Mouse (Mus musculus) heart, embryonic 16.5 days (tissue): Measurements from ENCODE around the gene Tbc1d9b. TPM values are rescaled to one million over a fixed set of nuclear protein-coding genes. Genes with fewer than 3 reads are reported as not detected.
"Not testable (repeated sequence)": the region's sequence is repeated elsewhere in the genome, so short reads cannot be mapped to it uniquely, and the experiment has no call there.

Experiments
- ATAC-seq: fragments of 200-750 bp; cut with Nextera tagmentation; replicated peaks from 2 replicates; pipeline ENCODE4 v1.8.0; 2017; ENCODE audit warnings: moderate number of reproducible peaks; ENCODE audit not compliant: insufficient read depth, low FRiP score; ENCODE audit errors: extremely low read depth
- H3K27ac ChIP-seq: fragments of 300-500 bp; sonication (generic); 2 replicates; pipeline ENCODE4 v1.5.1; 2014; ENCODE audit warnings: mild to moderate bottlenecking, low read length, control low read depth, moderate library complexity
- H3K27me3 ChIP-seq: fragments of 300-500 bp; sonication (generic); 2 replicates; pipeline ENCODE4 v1.6.1; 2014; ENCODE audit warnings: low read length, mixed read lengths; ENCODE audit not compliant: control insufficient read depth, insufficient read depth
- H3K36me3 ChIP-seq: fragments of 300-500 bp; sonication (generic); 2 replicates; pipeline ENCODE4 v1.6.1; 2014; ENCODE audit not compliant: control insufficient read depth, insufficient read depth
- H3K4me1 ChIP-seq: fragments of 300-500 bp; sonication (generic); 2 replicates; pipeline ENCODE4 v1.6.1; 2014; ENCODE audit warnings: low read length, mixed read lengths; ENCODE audit not compliant: control insufficient read depth, insufficient read depth
- H3K4me2 ChIP-seq: fragments of 300-500 bp; sonication (generic); 2 replicates; pipeline ENCODE4 v1.6.1; 2014; ENCODE audit warnings: low read depth, mild to moderate bottlenecking, control low read depth, low read length
- H3K4me3 ChIP-seq: fragments of 300-500 bp; sonication (generic); 2 replicates; pipeline ENCODE4 v1.5.1; 2014; ENCODE audit warnings: mild to moderate bottlenecking, control low read depth, low read length
- H3K9ac ChIP-seq: fragments of 300-500 bp; sonication (generic); 2 replicates; pipeline ENCODE4 v1.6.1; 2014; ENCODE audit warnings: low read length, control low read depth
- H3K9me3 ChIP-seq: fragments of 300-500 bp; sonication (generic); replicated peaks from 2 replicates; pipeline ENCODE4 v1.6.1; 2016; ENCODE audit warnings: low read length; ENCODE audit not compliant: control insufficient read depth
- WGBS: fragments of 180-500 bp; shearing (Covaris S2); extraction: QIAGEN DNeasy Blood & Tissue Kit; methylation state at CpG from one replicate; pipeline ENCODE4 v1.1.7; 2014; 5-methylcytosine and 5-hydroxymethylcytosine counted together
- polyA plus RNA-seq: library from polyadenylated mRNA; unstranded; fragments of >200 nt; fragmentation: Nextera tagmentation; extraction: Ambion mirVana; gene quantifications from 2 replicates; pipeline ENCODE4 v1.2.1, GENCODE M21; 2015

Tbc1d9b gene
- polyA plus RNA-seq, 1 experiment from 2014 or later = 34.1 TPM

DNA sequence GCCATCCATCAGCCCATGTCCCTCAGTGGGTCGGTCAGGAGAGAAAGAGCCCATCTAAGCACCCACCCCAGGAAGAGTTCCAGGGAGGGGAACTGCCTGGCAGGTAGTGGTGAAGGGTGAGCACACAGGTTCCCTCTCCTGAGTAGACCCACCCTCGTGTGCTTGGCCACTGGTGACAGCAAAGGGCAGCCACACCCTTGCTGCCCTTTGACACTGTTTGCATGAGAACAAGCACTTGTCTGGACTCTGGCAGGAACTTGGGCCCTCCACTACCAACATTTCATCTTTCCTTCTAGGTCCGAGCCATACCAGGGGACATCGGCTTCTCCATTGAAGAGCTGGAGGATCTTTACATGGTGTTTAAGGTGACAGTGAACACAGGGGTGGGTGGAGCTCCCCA is 28.2 kb downstream of the Tbc1d9b start:
- no peaks in the 10 kb centered on the region for H3K4me1 ChIP-seq
- H3K27me3 ChIP-seq = no peaks in the 10 kb centered on the region
- H3K4me3 ChIP-seq = no peak overlapping the region
- WGBS = 73% methylated on average over 4 of the region's 4 CpGs
- no peak overlapping the region for H3K9ac ChIP-seq
- H3K4me2 ChIP-seq = no peak overlapping the region
- H3K9me3 ChIP-seq = no peaks in the 10 kb centered on the region
- peaks cover 45% of the 10 kb centered on the region for H3K36me3 ChIP-seq
- no peak for ATAC-seq
- H3K27ac ChIP-seq = no peak overlapping the region

DNA sequence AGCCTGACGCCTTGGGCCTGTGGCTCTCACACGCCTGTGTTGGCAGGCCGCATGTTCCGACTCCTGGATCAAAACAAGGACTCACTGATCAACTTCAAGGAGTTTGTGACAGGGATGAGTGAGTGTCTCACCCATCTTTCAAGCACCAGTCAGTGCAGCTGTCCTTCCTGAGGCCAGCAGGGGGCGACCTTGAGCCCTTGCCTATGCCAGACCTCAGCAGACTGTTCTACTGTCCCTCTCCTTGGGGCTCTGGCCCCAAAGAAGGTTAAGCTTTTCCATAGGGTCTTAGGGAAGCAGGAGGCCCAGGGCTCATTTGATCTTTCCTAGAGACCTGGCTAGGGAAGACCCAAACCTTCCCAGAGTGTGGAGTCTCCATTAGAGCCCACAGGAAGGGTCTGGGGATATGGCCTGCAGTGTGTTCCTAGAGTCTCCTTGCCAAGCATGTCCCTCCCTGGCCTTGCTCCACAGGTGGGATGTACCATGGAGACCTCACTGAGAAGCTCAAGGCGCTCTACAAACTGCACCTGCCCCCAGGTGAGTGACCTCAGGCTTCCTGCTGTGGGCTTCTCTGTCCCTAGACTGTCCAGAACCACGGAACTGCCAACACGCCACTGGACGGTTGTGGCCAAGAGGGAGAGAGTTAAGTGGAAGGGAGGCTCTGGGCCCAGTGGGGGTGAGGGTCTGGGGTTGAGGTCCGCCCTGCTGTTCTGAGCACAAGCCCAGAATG is 30.5 kb downstream of the Tbc1d9b start:
- Histone ChIP-seq H3K9me3 (no peaks in the 10 kb centered on the region), H3K4me1 (no peaks in the 10 kb centered on the region), H3K27ac (no peak overlapping the region), H3K36me3 (peaks cover 36% of the 10 kb centered on the region), H3K27me3 (no peaks in the 10 kb centered on the region), H3K4me2 (no peak overlapping the region), H3K4me3 (no peak overlapping the region), H3K9ac (no peak overlapping the region)
- ATAC-seq = no peak
- 64% methylated on average over 10 of the region's 10 CpGs for WGBS

DNA sequence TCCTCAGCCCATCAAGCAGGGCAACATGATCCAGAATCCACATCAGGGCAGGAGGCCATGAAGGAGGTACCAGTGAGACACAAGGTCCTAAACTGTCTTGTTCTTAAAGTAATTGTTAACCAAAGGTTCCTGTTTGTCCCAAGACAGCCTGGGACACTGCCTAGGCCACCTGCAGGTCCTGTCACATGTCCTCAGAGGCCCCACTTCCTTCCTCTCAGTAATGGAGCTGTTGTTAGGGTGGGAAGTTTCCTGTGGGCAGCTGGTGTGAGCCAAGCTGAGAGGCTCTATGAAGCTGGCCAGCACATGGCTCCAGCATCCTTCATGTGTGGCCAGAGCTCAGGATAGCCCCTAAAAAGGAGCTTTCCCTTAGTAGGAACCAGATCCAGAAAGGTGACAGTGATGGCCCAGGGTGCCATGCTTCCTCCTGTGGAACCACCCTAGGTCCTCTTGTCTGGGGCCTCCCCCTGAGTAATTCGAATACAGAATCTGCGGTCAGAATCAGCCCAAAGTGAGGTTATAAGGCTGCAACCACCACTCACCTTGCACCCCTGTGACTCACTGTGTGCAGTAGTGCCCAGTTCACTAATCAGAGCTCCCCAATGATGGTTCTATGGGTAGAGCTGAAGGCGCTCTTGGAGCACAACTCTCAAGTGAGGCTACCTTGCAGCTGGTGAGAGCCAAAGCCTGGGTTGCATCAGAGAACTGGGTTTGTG is 31.3 kb downstream of the Tbc1d9b start:
- Histone ChIP-seq H3K27me3 (no peaks in the 10 kb centered on the region), H3K9me3 (no peaks in the 10 kb centered on the region), H3K4me1 (no peaks in the 10 kb centered on the region), H3K36me3 (peaks cover 29% of the 10 kb centered on the region), H3K27ac (no peak overlapping the region), H3K4me3 (no peak overlapping the region), H3K9ac (no peak overlapping the region), H3K4me2 (no peak overlapping the region)
- 91% methylated on average over 3 of the region's 3 CpGs for WGBS
- 0 out of 2 replicates have a peak, but pooled peaks have one; percentile 29 for ATAC-seq

DNA sequence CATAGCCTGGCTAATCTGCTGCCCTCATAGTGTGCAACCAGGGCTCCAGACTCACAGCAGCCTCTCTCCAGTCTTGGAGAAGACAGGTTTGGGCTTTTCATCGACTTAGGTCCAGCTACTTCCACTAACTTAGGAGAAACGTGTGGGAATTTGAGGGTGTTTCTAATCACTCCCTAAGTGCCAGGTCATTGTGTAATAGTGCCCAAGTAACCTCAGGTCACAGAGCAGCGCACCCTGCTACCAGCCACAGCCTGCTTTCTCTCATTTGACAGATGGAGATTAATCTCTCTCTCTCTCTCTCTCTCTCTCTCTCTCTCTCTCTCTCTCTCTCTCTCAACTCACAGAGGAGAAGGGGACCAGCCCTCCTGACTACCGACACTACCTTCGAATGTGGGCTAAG is 37.2 kb downstream of the Tbc1d9b start:
- Histone ChIP-seq H3K27ac (no peak overlapping the region), H3K9ac (no peak overlapping the region), H3K9me3 (no peaks in the 10 kb centered on the region), H3K4me1 (no peaks in the 10 kb centered on the region), H3K4me2 (no peak overlapping the region), H3K36me3 (peaks cover 38% of the 10 kb centered on the region), H3K27me3 (no peaks in the 10 kb centered on the region), H3K4me3 (no peak overlapping the region)
- WGBS = 85% methylated on average over 5 of the region's 5 CpGs
- ATAC-seq = no peak

DNA sequence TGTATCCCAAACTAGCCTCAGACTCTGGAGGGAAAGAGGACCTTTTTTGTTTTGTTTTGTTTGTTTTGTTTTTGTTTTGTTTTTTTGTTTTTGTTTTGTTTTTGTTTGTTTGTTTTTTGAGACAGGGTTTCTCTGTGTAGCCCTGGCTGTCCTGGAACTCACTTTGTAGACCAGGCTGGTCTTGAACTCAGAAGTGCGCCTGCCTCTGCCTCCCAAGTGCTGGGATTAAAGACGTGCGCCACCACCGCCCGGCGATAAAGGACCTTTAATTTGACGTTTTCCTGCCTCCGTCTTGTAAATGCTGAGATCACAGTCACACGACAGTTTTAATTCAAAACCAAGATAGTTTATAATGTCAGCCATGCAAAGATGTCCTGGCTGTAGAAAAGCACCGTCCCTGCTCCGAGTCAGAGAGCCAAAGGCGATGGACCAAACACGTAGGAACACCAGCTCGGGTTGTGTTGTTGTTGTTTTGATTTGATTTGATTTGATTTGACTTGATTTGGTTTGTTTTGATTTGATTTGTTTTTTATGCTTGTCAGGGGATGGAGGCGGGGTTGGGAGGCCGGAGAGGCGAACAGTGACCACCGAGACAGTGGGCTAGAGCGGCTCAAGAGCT is 43.0 kb downstream of the Tbc1d9b start, which contains the start of gene Mrnip:
TSS of gene Mrnip (plus strand) at position 334 of the 619 bp plus-strand sequence.
- Histone ChIP-seq H3K4me2 (peak within 1 kb of the TSS; percentile 93), H3K9ac (peak within 1 kb of the TSS; percentile 80), H3K4me3 (peak within 1 kb of the TSS; percentile 77), H3K36me3 (peaks cover 12% of the 10 kb centered on the region), H3K27ac (peak within 1 kb of the TSS; percentile 56)
- ATAC-seq = peak; percentile 14; the same call in 1 of the 2 replicates
- H3K27me3 ChIP-seq, H3K9me3 ChIP-seq, H3K4me1 ChIP-seq: not testable (repeated sequence)
- WGBS = 5% methylated on average over 19 of the region's 19 CpGs

DNA sequence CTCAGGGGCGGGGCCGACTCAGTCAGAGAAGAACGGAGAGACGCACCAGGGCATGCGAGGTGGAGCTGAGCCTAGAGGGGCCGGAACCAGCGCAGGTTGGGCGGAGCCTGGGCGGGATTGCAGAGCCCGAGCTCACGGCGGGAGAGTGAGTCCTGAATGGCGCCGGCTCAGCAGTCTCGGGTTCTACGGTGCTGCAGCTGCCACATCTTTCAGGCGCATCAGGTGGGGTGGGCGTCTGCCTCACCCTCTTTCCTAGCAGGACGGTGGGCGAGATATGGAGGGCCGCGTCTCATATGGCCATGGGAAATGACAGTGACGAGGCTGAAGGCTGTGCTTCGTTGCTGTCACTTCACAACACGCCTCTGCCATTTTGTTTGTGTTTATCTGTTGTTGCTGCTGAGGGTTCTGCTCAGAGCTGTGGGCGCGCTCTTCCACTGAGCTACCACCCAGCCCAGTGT is 43.6 kb downstream of the Tbc1d9b start:
- under 1% methylated on average over 26 of the region's 27 CpGs for WGBS
- ATAC-seq = peak; percentile 99

DNA sequence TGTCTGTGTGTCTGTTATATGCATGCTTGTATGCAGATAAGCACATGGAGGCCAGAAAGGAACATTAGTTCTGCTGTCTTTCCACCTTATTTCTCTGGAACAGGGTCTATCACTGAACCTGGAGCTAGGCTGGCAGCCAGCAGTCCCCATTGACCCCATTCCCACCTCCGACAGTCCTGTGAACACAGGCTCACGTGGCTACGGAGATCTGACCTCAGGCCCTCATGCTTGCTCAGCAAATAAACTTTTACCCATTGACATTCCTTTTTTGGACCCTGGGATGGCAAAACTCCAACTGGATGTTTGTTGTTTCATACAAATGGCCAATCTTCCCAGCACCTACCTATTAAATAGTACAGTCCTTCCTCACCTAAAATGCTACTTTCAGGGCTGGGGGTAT is 45.2 kb downstream of the Tbc1d9b start:
- Histone ChIP-seq H3K27me3 (no peaks in the 10 kb centered on the region), H3K4me2 (no peak overlapping the region), H3K9ac (no peak overlapping the region), H3K9me3 (no peaks in the 10 kb centered on the region), H3K4me1 (peaks cover 6% of the 10 kb centered on the region; the same call in 1 of the 2 replicates), H3K4me3 (no peak overlapping the region), H3K36me3 (no peaks in the 10 kb centered on the region), H3K27ac (no peak overlapping the region)
- WGBS = 75% methylated on average over 3 of the region's 3 CpGs
- no peak for ATAC-seq

More for the DNA sequence above, 43.6 kb downstream of the Tbc1d9b start:
- Histone ChIP-seq H3K4me2 (peak overlapping the region; percentile 93), H3K9ac (peak overlapping the region; percentile 80), H3K9me3 (no peaks in the 10 kb centered on the region), H3K27me3 (no peaks in the 10 kb centered on the region), H3K4me3 (peak overlapping the region; percentile 77), H3K27ac (no peak overlapping the region), H3K4me1 (peaks cover 6% of the 10 kb centered on the region; the same call in 1 of the 2 replicates), H3K36me3 (peaks cover 11% of the 10 kb centered on the region)

DNA sequence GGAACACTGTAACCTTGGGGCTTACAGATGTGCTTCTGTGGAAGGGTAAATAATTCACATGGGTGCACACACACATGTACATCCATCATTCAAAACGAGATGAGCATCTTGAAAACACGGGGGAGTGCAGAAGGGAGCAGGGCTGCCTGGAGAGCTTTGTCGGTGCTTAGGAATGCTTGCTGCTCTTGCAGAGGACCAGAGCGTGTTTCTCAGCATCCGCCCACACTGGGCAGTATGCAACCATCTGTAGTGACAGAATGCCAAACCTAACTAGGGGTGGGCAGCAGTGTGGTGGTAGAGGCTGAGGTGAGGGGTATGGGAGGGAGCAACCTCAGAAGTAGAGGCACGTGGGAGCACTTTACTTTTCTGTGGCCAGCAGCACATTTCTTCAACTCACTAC is 45.9 kb downstream of the Tbc1d9b start:
- Histone ChIP-seq H3K4me2 (no peak overlapping the region), H3K36me3 (no peaks in the 10 kb centered on the region), H3K27ac (no peak overlapping the region), H3K9me3 (no peaks in the 10 kb centered on the region), H3K9ac (no peak overlapping the region), H3K27me3 (no peaks in the 10 kb centered on the region), H3K4me3 (no peak overlapping the region), H3K4me1 (peaks cover 6% of the 10 kb centered on the region; the same call in 1 of the 2 replicates)
- WGBS = 67% methylated on average over 6 of the region's 6 CpGs
- no peak for ATAC-seq
